Mouse (Mus musculus): ENCODE data around the gene Tnfaip8l2.

DNA sequence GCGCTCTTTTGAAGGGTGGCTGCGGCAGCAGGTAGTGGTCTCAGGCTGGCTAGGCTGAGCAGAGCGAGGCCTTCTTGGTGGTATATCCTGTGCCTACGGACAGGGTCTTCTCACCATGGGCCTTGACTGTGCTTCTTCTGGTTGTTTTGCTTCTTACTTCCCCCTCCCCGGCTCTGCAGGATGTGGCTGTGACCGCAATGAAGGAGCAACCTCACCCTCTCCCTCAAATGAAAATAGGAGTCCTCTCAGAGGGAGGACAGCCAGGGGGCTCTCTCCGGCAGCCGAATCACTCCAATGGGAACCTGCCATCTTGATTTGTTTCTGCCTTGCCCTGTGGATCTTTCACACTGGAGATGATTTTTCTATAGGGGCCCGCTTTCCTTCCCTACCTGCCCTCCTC, 686 bp downstream of the Tnfaip8l2 start:
- TF ChIP-seq POLR2A (IDR thresholded peaks at IDR 0.05; ENCODE audit: borderline replicate concordance, insufficient read depth, low read length) (no peak), CTCF (IDR thresholded peaks at IDR 0.05; ENCODE audit: borderline replicate concordance, insufficient read depth, low read depth, low read length) (no peak)
